Mouse (Mus musculus) G1E (cell line): ENCODE results near the gene Pip5k1b. TPM values are rescaled to one million over a fixed set of nuclear protein-coding genes. Genes with fewer than 3 reads are reported as not detected.

Experiments
- ATAC-seq: 2 replicates; pipeline ENCODE4 v1.8.0; 2016; ENCODE audit warnings: mild to moderate bottlenecking; ENCODE audit not compliant: insufficient number of reproducible peaks, poor library complexity, low FRiP score, severe bottlenecking; ENCODE audit errors: extremely low read depth
- DNase-seq: peaks from one replicate; pipeline ENCODE4 v3.0.0; 2012; ENCODE audit warnings: low spot score
- H3K27me3 ChIP-seq: 2 replicates; pipeline ENCODE4 v1.6.1; 2012; ENCODE audit warnings: mild to moderate bottlenecking, low read length, inconsistent platforms; ENCODE audit not compliant: insufficient read depth
- H3K36me3 ChIP-seq: replicated peaks from 2 replicates; pipeline ENCODE3; 2012; ENCODE audit warnings: mild to moderate bottlenecking, inconsistent platforms
- H3K4me1 ChIP-seq: 2 replicates; pipeline ENCODE4 v1.6.1; 2012; ENCODE audit warnings: low read depth, low read length, inconsistent platforms, mixed read lengths; ENCODE audit not compliant: insufficient read depth
- H3K4me3 ChIP-seq: 2 replicates; pipeline ENCODE4 v1.5.1; 2012; ENCODE audit warnings: low read depth, mild to moderate bottlenecking, inconsistent platforms, low read length, moderate library complexity, mixed read lengths
- H3K9me3 ChIP-seq: replicated peaks from 2 replicates; pipeline ENCODE4 v1.6.1; 2012; ENCODE audit warnings: inconsistent platforms
- CTCF ChIP-seq: IDR thresholded peaks from 2 replicates; pipeline ENCODE4 v1.5.1; 2012; ENCODE audit warnings: low read depth, low read length, inconsistent platforms, mixed read lengths
- GATA1 ChIP-seq: IDR thresholded peaks from 2 replicates; pipeline ENCODE4 v1.6.1; 2012; ENCODE audit warnings: borderline replicate concordance, low read length, inconsistent platforms, mixed read lengths
- GATA2 ChIP-seq: IDR thresholded peaks from 2 replicates; pipeline ENCODE4 v1.6.1; 2012; ENCODE audit warnings: low read depth, low read length, inconsistent platforms, borderline replicate concordance
- POLR2AphosphoS5 ChIP-seq: IDR thresholded peaks from 2 replicates; pipeline ENCODE4 v1.6.1; 2012; ENCODE audit warnings: low read depth, low read length, inconsistent platforms; ENCODE audit not compliant: insufficient replicate concordance
- TAL1 ChIP-seq: conservative IDR thresholded peaks from 2 replicates; pipeline ENCODE4 v1.6.1; 2012; ENCODE audit warnings: low read depth, low read length, inconsistent platforms, mixed read lengths
- polyA plus RNA-seq: library from polyadenylated mRNA; stranded (reverse); fragments of >175 nt; gene quantifications from 2 replicates; pipeline ENCODE4 v1.2.3, GENCODE M21; 2012
- total RNA-seq, 2 experiments: library from RNA; stranded (forward) in 1 of 2; stranded (reverse) in 1 of 2; fragments of 200-1000 nt in 1 of 2; fragments of >200 nt in 1 of 2; fragmentation: Nextera tagmentation in 1 of 2; gene quantifications; 2 replicates each; pipeline ENCODE4 v1.2.3; 2014 to 2017

Pip5k1b gene
- total and polyA plus RNA-seq, 3 experiments = 12.7 to 66.4 (median 23.6) TPM

- no peak for TF ChIP-seq TAL1
- peak; percentile 93 for TF ChIP-seq CTCF
- DNase-seq (peak; percentile 43), ATAC-seq (peak; percentile 28; the same call in 1 of the 2 replicates)
- Histone ChIP-seq H3K4me1 (peaks cover 8% of the 10 kb centered on the region; the same call in 1 of the 2 replicates), H3K27me3 (no peaks in the 10 kb centered on the region), H3K36me3 (peaks cover 92% of the 10 kb centered on the region), H3K4me3 (no peak overlapping the region), H3K9me3 (no peaks in the 10 kb centered on the region)
Observed at GRCm38 (mm10) chr19:24300994-24301767, 254.5 kb downstream of the Pip5k1b start.

- TF ChIP-seq POLR2AphosphoS5 (no peak), TAL1 (no peak), GATA2 (no peak), GATA1 (no peak), CTCF (no peak)
- Histone ChIP-seq H3K36me3 (peaks cover 47% of the 10 kb centered on the region), H3K4me3 (no peak overlapping the region), H3K27me3 (peaks cover 2% of the 10 kb centered on the region), H3K9me3 (no peaks in the 10 kb centered on the region), H3K4me1 (no peaks in the 10 kb centered on the region)
- ATAC-seq (no peak), DNase-seq (no peak)
Observed at GRCm38 (mm10) chr19:24293537-24293936, 262.1 kb downstream of the Pip5k1b start.

GRCm38 (mm10) chr19:24284187-24284586, 271.5 kb downstream of the Pip5k1b start:
- H3K36me3 ChIP-seq = no peaks in the 10 kb centered on the region
- peaks cover 25% of the 10 kb centered on the region for H3K4me1 ChIP-seq
- H3K27me3 ChIP-seq = peaks cover 16% of the 10 kb centered on the region
- ATAC-seq = no peak
- DNase-seq = peak; percentile 46
- no peak overlapping the region for H3K4me3 ChIP-seq
- no peaks in the 10 kb centered on the region for H3K9me3 ChIP-seq
- no peak for TF ChIP-seq POLR2AphosphoS5
- peak; percentile 85 for TF ChIP-seq CTCF
- TF ChIP-seq GATA2 = no peak
- TF ChIP-seq GATA1 = no peak
- no peak for TF ChIP-seq TAL1

GRCm38 (mm10) chr19:24281288-24281980, 274.2 kb downstream of the Pip5k1b start:
- no peaks in the 10 kb centered on the region for H3K27me3 ChIP-seq
- ATAC-seq (no peak), DNase-seq (no peak)
- peaks cover 24% of the 10 kb centered on the region for H3K36me3 ChIP-seq
- peak overlapping the region; percentile 82; the same call in 1 of the 2 replicates for H3K4me3 ChIP-seq
- H3K9me3 ChIP-seq = 0 out of 2 replicates have a peak, but pooled peaks cover 2% of the 10 kb centered on the region
- H3K4me1 ChIP-seq = peaks cover 49% of the 10 kb centered on the region
- TF ChIP-seq POLR2AphosphoS5 (no peak), CTCF (no peak), GATA2 (no peak)

- no peak for TF ChIP-seq CTCF
- TF ChIP-seq GATA1 = no peak
- TF ChIP-seq GATA2 = no peak
- TF ChIP-seq TAL1 = no peak
- no peak for TF ChIP-seq POLR2AphosphoS5
- ATAC-seq = peak; percentile 90
- peak; percentile 97 for DNase-seq
Observed at GRCm38 (mm10) chr19:24280601-24281228, 275.0 kb downstream of the Pip5k1b start, which contains the start of gene Fxn. TSS of gene Fxn (minus strand) at chr19:24280605.

More at GRCm38 (mm10) chr19:24280601-24281228, 275.0 kb downstream of the Pip5k1b start, which contains the start of gene Fxn:
- H3K4me1 ChIP-seq = peaks cover 55% of the 10 kb centered on the region
- peak within 1 kb of the TSS; percentile 82 for H3K4me3 ChIP-seq
- 0 out of 2 replicates have a peak, but pooled peaks cover 2% of the 10 kb centered on the region for H3K9me3 ChIP-seq
- H3K36me3 ChIP-seq = peaks cover 32% of the 10 kb centered on the region
- H3K27me3 ChIP-seq = no peaks in the 10 kb centered on the region
